Mouse (Mus musculus) myocyte (in vitro differentiated cells): Measurements from ENCODE around the gene Arl6ip4. TPM values are rescaled to one million over a fixed set of nuclear protein-coding genes. Genes with fewer than 3 reads are reported as not detected.

ENCODE experiments used
- H3K27me3 ChIP-seq: one replicate; pipeline ENCODE4 v1.6.1; 2011; ENCODE audit not compliant: control insufficient read depth, insufficient read depth, insufficient read length
- H3K36me3 ChIP-seq: one replicate; pipeline ENCODE4 v1.6.1; 2011; ENCODE audit not compliant: control insufficient read depth, insufficient read depth
- H3K4me2 ChIP-seq: one replicate; pipeline ENCODE4 v1.6.1; 2011; ENCODE audit warnings: low read depth, control low read depth
- H3K4me3 ChIP-seq: one replicate; pipeline ENCODE4 v1.5.1; 2011; ENCODE audit warnings: mild to moderate bottlenecking, control low read depth, moderate library complexity
- H3K79me2 ChIP-seq: one replicate; pipeline ENCODE4 v1.6.1; 2011; ENCODE audit not compliant: control insufficient read depth, insufficient read depth
- H3ac ChIP-seq: one replicate; pipeline ENCODE4 v1.6.1; 2011; ENCODE audit not compliant: control insufficient read depth, insufficient read length
- CEBPB ChIP-seq: IDR thresholded peaks from 2 replicates; pipeline ENCODE4 v1.6.1; 2011; ENCODE audit warnings: mild to moderate bottlenecking, moderate library complexity; ENCODE audit not compliant: poor library complexity, insufficient read depth, severe bottlenecking
- E2F4 ChIP-seq: IDR thresholded peaks from one replicate; pipeline ENCODE4 v1.6.1; 2011; ENCODE audit warnings: mild to moderate bottlenecking, control low read depth, moderate library complexity; ENCODE audit not compliant: insufficient read depth
- MAX ChIP-seq: IDR thresholded peaks from one replicate; pipeline ENCODE4 v1.6.1; 2011; ENCODE audit warnings: low read depth, mild to moderate bottlenecking, control low read depth
- MYOD1 ChIP-seq, 3 experiments: IDR thresholded peaks; one replicate each; pipeline ENCODE4 v1.6.1; 2011; ENCODE audit warnings: control low read depth in 2 of 3, low read depth in 2 of 3, mild to moderate bottlenecking in 2 of 3, moderate library complexity in 1 of 3; ENCODE audit not compliant: insufficient read length in 2 of 3, control insufficient read depth in 1 of 3
- MYOG ChIP-seq, 3 experiments: IDR thresholded peaks; one replicate each; pipeline ENCODE4 v1.6.1; 2011; ENCODE audit warnings: control low read depth in 2 of 3, low read depth in 2 of 3, mild to moderate bottlenecking in 2 of 3; ENCODE audit not compliant: insufficient read length in 2 of 3, control insufficient read depth in 1 of 3, insufficient read depth in 1 of 3
- POLR2A ChIP-seq: IDR thresholded peaks from one replicate; pipeline ENCODE4 v1.6.1; 2011; ENCODE audit warnings: low read depth, mild to moderate bottlenecking, control low read depth, moderate library complexity; ENCODE audit not compliant: insufficient read length
- POLR2AphosphoS2 ChIP-seq: IDR thresholded peaks from one replicate; pipeline ENCODE4 v1.6.1; 2011; ENCODE audit warnings: low read depth, control low read depth; ENCODE audit not compliant: insufficient read length
- REST ChIP-seq: IDR thresholded peaks from one replicate; pipeline ENCODE4 v1.6.1; 2011; ENCODE audit warnings: mild to moderate bottlenecking, control low read depth, moderate library complexity; ENCODE audit not compliant: insufficient read depth, insufficient read length
- SRF ChIP-seq: IDR thresholded peaks from one replicate; pipeline ENCODE4 v1.6.1; 2011; ENCODE audit warnings: low read depth; ENCODE audit not compliant: control insufficient read depth, insufficient read length
- TCF12 ChIP-seq: IDR thresholded peaks from one replicate; pipeline ENCODE4 v1.6.1; 2011; ENCODE audit warnings: mild to moderate bottlenecking, control low read depth; ENCODE audit not compliant: poor library complexity, insufficient read depth, severe bottlenecking
- TCF3 ChIP-seq: IDR thresholded peaks from one replicate; pipeline ENCODE4 v1.6.1; 2011; ENCODE audit warnings: low read depth, control low read depth; ENCODE audit not compliant: insufficient read length
- USF1 ChIP-seq: IDR thresholded peaks from one replicate; pipeline ENCODE4 v1.6.1; 2011; ENCODE audit warnings: low read depth, mild to moderate bottlenecking, control low read depth, moderate library complexity
- polyA plus RNA-seq: library from polyadenylated mRNA; unstranded; fragments of >200 nt; fragmentation: generic; extraction: Trizol; gene quantifications from one replicate; pipeline ENCODE4 v1.2.1, GENCODE M21; 2012; ENCODE audit warnings: missing spikeins

The Arl6ip4 gene
- polyA plus RNA-seq, 1 experiment: 55.0 TPM

- no peak for TF ChIP-seq USF1
- no peak for TF ChIP-seq MYOD1 (IDR thresholded peaks at IDR 0.05; ENCODE audit: control insufficient read depth in 1 of 3, insufficient read length in 2 of 3, low read depth in 2 of 3)
- no peak for TF ChIP-seq POLR2AphosphoS2
- TF ChIP-seq MAX: no peak
- no peak for TF ChIP-seq REST
- no peak for TF ChIP-seq E2F4
- TF ChIP-seq TCF3: no peak
- TF ChIP-seq MYOG (IDR thresholded peaks at IDR 0.05; ENCODE audit: control insufficient read depth in 1 of 3, insufficient read depth in 1 of 3, insufficient read length in 2 of 3, low read depth in 2 of 3): no peak
- no peak for TF ChIP-seq TCF12
- no peak for TF ChIP-seq CEBPB
- no peak for TF ChIP-seq POLR2A
- no peak for TF ChIP-seq SRF
- no peak overlapping the region for H3ac ChIP-seq
- no peaks in the 10 kb centered on the region for H3K79me2 ChIP-seq
- no peak overlapping the region for H3K4me2 ChIP-seq
- no peaks in the 10 kb centered on the region for H3K27me3 ChIP-seq
- H3K4me3 ChIP-seq: no peak overlapping the region
- no peaks in the 10 kb centered on the region for H3K36me3 ChIP-seq
Measured at GRCm38 (mm10) chr5:124152734-124153133, 36.8 kb downstream of the Arl6ip4 start.

GRCm38 (mm10) chr5:124155943-124156342 lies 40.1 kb downstream of the Arl6ip4 start:
- Histone ChIP-seq H3K36me3 (no peaks in the 10 kb centered on the region), H3K79me2 (no peaks in the 10 kb centered on the region), H3K4me3 (no peak overlapping the region), H3K4me2 (no peak overlapping the region), H3ac (no peak overlapping the region), H3K27me3 (no peaks in the 10 kb centered on the region)
- TF ChIP-seq E2F4 (no peak), CEBPB (no peak), MYOD1 (IDR thresholded peaks at IDR 0.05; ENCODE audit: control insufficient read depth in 1 of 3, insufficient read length in 2 of 3, low read depth in 2 of 3) (no peak), POLR2AphosphoS2 (no peak), SRF (no peak), TCF3 (no peak), MYOG (IDR thresholded peaks at IDR 0.05; ENCODE audit: control insufficient read depth in 1 of 3, insufficient read depth in 1 of 3, insufficient read length in 2 of 3, low read depth in 2 of 3) (no peak), POLR2A (no peak), USF1 (no peak), MAX (no peak), TCF12 (no peak), REST (no peak)

- no peaks in the 10 kb centered on the region for H3K36me3 ChIP-seq
Measured at GRCm38 (mm10) chr5:124158305-124158704, 42.4 kb downstream of the Arl6ip4 start.

GRCm38 (mm10) chr5:124159453-124159852 lies 43.6 kb downstream of the Arl6ip4 start:
- H3ac ChIP-seq: no peak overlapping the region
- TF ChIP-seq TCF12 (no peak), TCF3 (no peak)
- H3K4me3 ChIP-seq: no peak overlapping the region
- no peak overlapping the region for H3K4me2 ChIP-seq
- H3K27me3 ChIP-seq: no peaks in the 10 kb centered on the region
- no peaks in the 10 kb centered on the region for H3K79me2 ChIP-seq
- no peaks in the 10 kb centered on the region for H3K36me3 ChIP-seq

More at GRCm38 (mm10) chr5:124158305-124158704, 42.4 kb downstream of the Arl6ip4 start:
- Histone ChIP-seq H3K4me2 (no peak overlapping the region), H3K27me3 (no peaks in the 10 kb centered on the region), H3ac (no peak overlapping the region), H3K79me2 (no peaks in the 10 kb centered on the region), H3K4me3 (no peak overlapping the region)
- TF ChIP-seq MYOD1 (IDR thresholded peaks at IDR 0.05; ENCODE audit: control insufficient read depth in 1 of 3, insufficient read length in 2 of 3, low read depth in 2 of 3) (peak in 1 of 3 experiments; percentile 19), TCF3 (no peak), E2F4 (no peak), MYOG (IDR thresholded peaks at IDR 0.05; ENCODE audit: control insufficient read depth in 1 of 3, insufficient read depth in 1 of 3, insufficient read length in 2 of 3, low read depth in 2 of 3) (no peak), POLR2AphosphoS2 (no peak), USF1 (no peak), SRF (no peak), CEBPB (no peak)

DNA sequence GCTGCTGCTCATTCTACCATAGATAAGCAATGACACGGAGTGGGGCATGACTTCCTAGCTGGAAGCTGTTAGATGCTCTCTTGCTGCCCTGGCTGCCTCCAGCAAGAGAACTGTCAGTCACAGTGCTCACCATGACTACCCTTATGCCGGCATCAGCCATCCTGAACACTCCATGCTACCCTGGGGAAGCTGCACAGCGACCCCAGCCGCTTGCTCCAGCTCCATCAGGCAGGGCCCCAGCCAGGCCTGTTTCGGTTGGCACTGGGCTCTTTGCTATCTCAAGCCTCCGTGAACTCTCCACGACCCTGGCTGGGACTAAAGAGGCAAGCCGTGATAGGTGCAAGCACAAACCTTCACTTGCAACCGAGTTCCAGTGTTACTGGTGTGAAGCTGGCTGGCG lies 45.9 kb downstream of the Arl6ip4 start:
- Histone ChIP-seq H3K4me3 (no peak overlapping the region), H3ac (no peak overlapping the region), H3K4me2 (no peak overlapping the region), H3K27me3 (no peaks in the 10 kb centered on the region), H3K36me3 (no peaks in the 10 kb centered on the region), H3K79me2 (no peaks in the 10 kb centered on the region)
- TF ChIP-seq POLR2A (no peak), TCF12 (no peak), POLR2AphosphoS2 (no peak), TCF3 (no peak), REST (no peak), SRF (no peak), MYOD1 (IDR thresholded peaks at IDR 0.05; ENCODE audit: control insufficient read depth in 1 of 3, insufficient read length in 2 of 3, low read depth in 2 of 3) (no peak), USF1 (no peak), CEBPB (no peak), MYOG (IDR thresholded peaks at IDR 0.05; ENCODE audit: control insufficient read depth in 1 of 3, insufficient read depth in 1 of 3, insufficient read length in 2 of 3, low read depth in 2 of 3) (no peak)
